Mouse (Mus musculus) liver, postnatal 0 days (tissue): ENCODE measurements at regions not wholly inside any gene's neighbourhood (a gene's known extent, or its start where the extent isn't known, plus 50 kb on each side); places are given as distances from the start of the nearest gene placed in this dataset.

Source experiments
- CTCF ChIP-seq: sonication (generic); IDR thresholded peaks from 2 replicates; pipeline ENCODE4 v1.5.1; 2016; ENCODE audit warnings: antibody characterized with exemption, low read depth
- EP300 ChIP-seq: IDR thresholded peaks from 2 replicates; pipeline ENCODE4 v1.6.1; 2016; ENCODE audit warnings: antibody characterized with exemption, low read depth, mild to moderate bottlenecking

- TF ChIP-seq CTCF (no peak), EP300 (no peak)
Observed at GRCm38 (mm10) chr19:15838327-15838726, 108.8 kb downstream of the Psat1 start.
